Mouse (Mus musculus) hindbrain, embryonic 15.5 days (tissue): ENCODE results near the gene Pigw. TPM values are rescaled to one million over a fixed set of nuclear protein-coding genes. Genes with fewer than 3 reads are reported as not detected.

Source experiments
- ATAC-seq: fragments of 200-750 bp; cut with Nextera tagmentation; 2 replicates; pipeline ENCODE4 v1.8.0; 2017; ENCODE audit warnings: low read depth, moderate number of reproducible peaks, moderate TSS enrichment; ENCODE audit not compliant: low FRiP score
- H3K27ac ChIP-seq: fragments of 300-500 bp; sonication (generic); replicated peaks from 2 replicates; pipeline ENCODE4 v1.5.1; 2015; ENCODE audit warnings: mild to moderate bottlenecking, inconsistent platforms
- H3K27me3 ChIP-seq: fragments of 300-500 bp; sonication (generic); 2 replicates; pipeline ENCODE4 v1.6.1; 2015; ENCODE audit warnings: control low read depth, inconsistent platforms
- H3K36me3 ChIP-seq: fragments of 300-500 bp; sonication (generic); 2 replicates; pipeline ENCODE4 v1.6.1; 2015; ENCODE audit warnings: control low read depth, inconsistent platforms
- H3K4me1 ChIP-seq: fragments of 300-500 bp; sonication (generic); replicated peaks from 2 replicates; pipeline ENCODE4 v1.6.1; 2015; ENCODE audit warnings: control low read depth, inconsistent platforms
- H3K4me2 ChIP-seq: fragments of 300-500 bp; sonication (generic); 2 replicates; pipeline ENCODE4 v1.6.1; 2015; ENCODE audit warnings: moderate library complexity, mild to moderate bottlenecking, inconsistent platforms
- H3K4me3 ChIP-seq: fragments of 300-500 bp; sonication (generic); 2 replicates; pipeline ENCODE4 v1.5.1; 2015; ENCODE audit warnings: mild to moderate bottlenecking, inconsistent platforms
- H3K9ac ChIP-seq: fragments of 300-500 bp; sonication (generic); 2 replicates; pipeline ENCODE4 v1.6.1; 2015; ENCODE audit warnings: inconsistent platforms
- H3K9me3 ChIP-seq: fragments of 300-500 bp; sonication (generic); 2 replicates; pipeline ENCODE4 v1.6.1; 2016; ENCODE audit warnings: control low read depth, inconsistent platforms
- WGBS: fragments of 180-500 bp; shearing (Covaris S2); methylation state at CpG from one replicate; pipeline ENCODE4 v1.1.7; 2015; 5-methylcytosine and 5-hydroxymethylcytosine counted together
- polyA plus RNA-seq: library from polyadenylated mRNA; unstranded; fragments of >200 nt; fragmentation: Nextera tagmentation; extraction: Ambion mirVana; gene quantifications from 2 replicates; pipeline ENCODE4 v1.2.1, GENCODE M21; 2015

Gene Pigw
- polyA plus RNA-seq, 1 experiment from 2014 or later: 2.2 TPM

- ATAC-seq: no peak
- Histone ChIP-seq H3K4me3 (no peak overlapping the region), H3K27me3 (no peaks in the 10 kb centered on the region), H3K9ac (no peak overlapping the region), H3K4me2 (no peak overlapping the region), H3K4me1 (peaks cover 15% of the 10 kb centered on the region), H3K27ac (no peak overlapping the region), H3K36me3 (no peaks in the 10 kb centered on the region), H3K9me3 (no peaks in the 10 kb centered on the region)
- 61% methylated on average over 1 of the region's 1 CpGs for WGBS
Measured at GRCm38 (mm10) chr11:84873042-84873833, 6.8 kb downstream of the Pigw start.

DNA sequence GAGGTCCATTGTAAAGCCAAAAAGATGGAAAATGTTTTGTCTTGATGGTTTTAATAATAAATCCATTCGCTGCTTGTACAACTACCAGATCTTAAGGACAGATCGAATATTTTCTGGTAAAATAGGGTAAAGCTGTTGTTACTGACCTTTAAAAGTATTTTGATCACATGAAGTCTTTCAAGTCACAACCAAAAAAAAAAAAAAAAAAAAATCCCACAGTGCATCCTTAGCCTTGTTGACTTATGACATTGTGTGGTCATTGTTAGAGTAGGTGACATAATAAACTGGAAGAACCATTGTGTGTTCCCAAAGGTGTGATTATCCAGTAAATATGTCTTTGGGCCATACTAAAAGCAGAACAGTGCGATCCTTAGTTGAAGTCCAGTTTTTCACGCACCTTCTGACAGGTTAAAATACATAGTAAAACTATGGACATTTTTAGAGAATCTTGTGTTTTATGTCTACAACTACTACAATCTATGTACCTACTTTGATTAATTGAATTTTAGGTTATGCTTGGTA lies 8.5 kb downstream of the Pigw start:
- peak overlapping the region; percentile 100 for H3K27ac ChIP-seq
- H3K4me1 ChIP-seq: peaks cover 25% of the 10 kb centered on the region
- H3K36me3 ChIP-seq: no peaks in the 10 kb centered on the region
- WGBS: 78% methylated on average over 4 of the region's 4 CpGs
- ATAC-seq: no peak
- H3K4me2 ChIP-seq: peak overlapping the region; percentile 66
- H3K9me3 ChIP-seq: no peaks in the 10 kb centered on the region
- H3K27me3 ChIP-seq: no peaks in the 10 kb centered on the region
- peak overlapping the region; percentile 95 for H3K9ac ChIP-seq
- peak overlapping the region; percentile 88 for H3K4me3 ChIP-seq

- WGBS: under 1% methylated on average over 10 of the region's 10 CpGs
- peaks cover 28% of the 10 kb centered on the region for H3K4me1 ChIP-seq
- peak; percentile 43; the same call in 1 of the 2 replicates for ATAC-seq
Measured at GRCm38 (mm10) chr11:84871046-84871445, 9.0 kb downstream of the Pigw start.

DNA sequence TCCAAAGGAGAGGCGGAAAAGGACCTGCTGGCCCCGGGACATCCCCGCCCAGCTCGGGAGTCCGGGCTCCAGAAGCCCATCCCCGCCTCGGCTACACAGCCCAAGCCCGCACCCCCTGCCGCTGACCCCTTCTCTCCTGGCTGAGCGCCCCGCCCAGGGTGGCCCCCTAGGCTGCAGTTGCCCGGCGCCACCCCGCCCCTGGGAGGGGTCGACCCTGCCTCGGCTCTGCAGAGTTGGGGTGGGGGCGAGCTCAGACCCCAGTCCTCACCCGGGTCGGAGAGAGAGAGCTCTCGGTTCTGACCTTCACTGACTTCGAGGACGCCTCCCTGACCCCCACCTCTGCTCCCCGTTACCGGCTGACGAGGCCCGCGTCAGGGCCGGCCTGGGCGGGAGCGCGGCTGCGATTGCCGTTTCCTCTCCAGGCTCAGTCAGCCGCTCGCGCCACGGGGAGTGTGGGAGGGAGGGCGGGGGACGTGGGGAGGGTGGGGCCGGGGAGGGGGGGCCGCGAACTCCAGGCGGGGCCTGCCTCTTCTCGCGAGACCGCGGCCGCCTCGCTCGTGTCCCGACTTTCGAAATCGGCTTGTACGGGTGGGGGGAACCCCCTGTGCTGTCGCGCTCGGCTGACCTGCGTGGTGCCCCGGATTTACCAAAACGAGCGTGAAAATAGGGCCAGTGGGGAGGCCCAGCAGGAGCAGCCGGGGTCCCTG lies 9.6 kb downstream of the Pigw start, which contains the start of gene Ggnbp2:
Gene Ggnbp2 (minus strand): TSS at position 481 of the 707 bp plus-strand sequence.
- H3K27ac ChIP-seq: peak within 1 kb of the TSS; percentile 100
- H3K9me3 ChIP-seq: no peaks in the 10 kb centered on the region
- peak within 1 kb of the TSS; percentile 88 for H3K4me3 ChIP-seq
- peak; percentile 90 for ATAC-seq
- H3K9ac ChIP-seq: peak within 1 kb of the TSS; percentile 95
- no peaks in the 10 kb centered on the region for H3K27me3 ChIP-seq
- H3K4me2 ChIP-seq: peak within 1 kb of the TSS; percentile 83
- no peaks in the 10 kb centered on the region for H3K36me3 ChIP-seq
- under 1% methylated on average over 47 of the region's 62 CpGs for WGBS
- H3K4me1 ChIP-seq: peaks cover 31% of the 10 kb centered on the region

More at GRCm38 (mm10) chr11:84871046-84871445, 9.0 kb downstream of the Pigw start:
- Histone ChIP-seq H3K9me3 (no peaks in the 10 kb centered on the region), H3K27ac (peak overlapping the region; percentile 100), H3K4me2 (peak overlapping the region; percentile 66), H3K36me3 (no peaks in the 10 kb centered on the region), H3K27me3 (no peaks in the 10 kb centered on the region), H3K9ac (peak overlapping the region; percentile 95), H3K4me3 (peak overlapping the region; percentile 88)

- 0% methylated on average over 59 of the region's 61 CpGs for WGBS
- ATAC-seq: peak; percentile 84
- peak overlapping the region; percentile 83 for H3K4me2 ChIP-seq
- H3K27me3 ChIP-seq: no peaks in the 10 kb centered on the region
- peaks cover 34% of the 10 kb centered on the region for H3K4me1 ChIP-seq
- H3K36me3 ChIP-seq: no peaks in the 10 kb centered on the region
- peak overlapping the region; percentile 100 for H3K27ac ChIP-seq
- H3K9ac ChIP-seq: peak overlapping the region; percentile 85
- H3K4me3 ChIP-seq: peak overlapping the region; percentile 88
- H3K9me3 ChIP-seq: no peaks in the 10 kb centered on the region
Measured at GRCm38 (mm10) chr11:84869537-84870232, 10.4 kb downstream of the Pigw start.

- Histone ChIP-seq H3K9ac (peak overlapping the region; percentile 85), H3K4me2 (peak overlapping the region; percentile 83), H3K4me3 (peak overlapping the region; percentile 88), H3K9me3 (no peaks in the 10 kb centered on the region), H3K4me1 (peaks cover 34% of the 10 kb centered on the region), H3K27ac (peak overlapping the region; percentile 100), H3K27me3 (no peaks in the 10 kb centered on the region), H3K36me3 (no peaks in the 10 kb centered on the region)
- 16% methylated on average over 7 of the region's 7 CpGs for WGBS
- no peak for ATAC-seq
Measured at GRCm38 (mm10) chr11:84868786-84869259, 11.3 kb downstream of the Pigw start.

DNA sequence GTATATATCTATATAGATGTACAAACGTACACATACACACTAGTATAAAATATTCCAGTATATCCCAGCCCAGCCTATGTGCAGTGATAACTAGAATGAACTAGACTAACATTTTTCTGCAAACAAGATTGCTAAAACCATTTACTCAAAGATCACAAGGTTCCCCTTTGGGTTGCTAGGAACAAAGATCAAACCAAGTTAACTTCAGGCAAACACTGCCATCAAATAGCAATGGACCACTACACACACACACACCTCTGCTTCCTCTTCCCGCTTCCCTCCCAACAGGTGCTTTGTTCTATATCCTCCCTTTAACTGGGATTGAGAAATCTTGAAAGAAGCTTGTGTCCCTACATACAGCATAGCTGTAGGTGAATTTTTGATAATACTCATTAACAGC lies 12.5 kb downstream of the Pigw start:
- ATAC-seq: no peak
- H3K4me2 ChIP-seq: peak overlapping the region; percentile 28; the same call in 1 of the 2 replicates
- no peaks in the 10 kb centered on the region for H3K27me3 ChIP-seq
- H3K36me3 ChIP-seq: no peaks in the 10 kb centered on the region
- H3K4me3 ChIP-seq: no peak overlapping the region
- no peak overlapping the region for H3K9ac ChIP-seq
- no peak overlapping the region for H3K27ac ChIP-seq
- no peaks in the 10 kb centered on the region for H3K9me3 ChIP-seq
- 93% methylated on average over 2 of the region's 2 CpGs for WGBS
- H3K4me1 ChIP-seq: peaks cover 34% of the 10 kb centered on the region

DNA sequence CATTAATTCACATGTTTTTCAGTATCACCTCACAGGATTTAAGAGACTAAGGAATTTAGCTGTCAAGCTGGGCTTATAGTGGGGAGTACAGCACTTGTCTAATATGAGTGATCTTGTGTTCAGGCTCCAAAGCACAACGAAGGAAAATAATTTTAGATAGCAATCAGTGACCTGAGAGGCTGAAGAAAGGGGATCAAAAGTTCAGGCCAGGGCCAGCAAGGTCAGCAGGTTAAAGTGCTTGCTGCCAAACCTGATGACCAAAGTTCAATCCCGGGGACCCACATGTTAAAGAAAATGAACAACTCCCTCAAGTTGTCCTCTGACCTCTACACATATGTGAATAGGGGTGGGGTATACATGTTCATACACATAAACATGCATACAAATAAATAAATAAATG lies 14.8 kb downstream of the Pigw start:
- H3K4me3 ChIP-seq: no peak overlapping the region
- H3K9ac ChIP-seq: no peak overlapping the region
- no peak for ATAC-seq
- peaks cover 5% of the 10 kb centered on the region for H3K36me3 ChIP-seq
- H3K27ac ChIP-seq: no peak overlapping the region
- WGBS: 83% methylated on average over 2 of the region's 2 CpGs
- no peaks in the 10 kb centered on the region for H3K9me3 ChIP-seq
- no peak overlapping the region for H3K4me2 ChIP-seq
- H3K4me1 ChIP-seq: peaks cover 28% of the 10 kb centered on the region
- H3K27me3 ChIP-seq: no peaks in the 10 kb centered on the region

- Histone ChIP-seq H3K27me3 (no peaks in the 10 kb centered on the region), H3K4me1 (no peaks in the 10 kb centered on the region), H3K36me3 (peaks cover 63% of the 10 kb centered on the region), H3K27ac (no peak overlapping the region), H3K9ac (no peak overlapping the region), H3K4me3 (no peak overlapping the region), H3K9me3 (no peaks in the 10 kb centered on the region), H3K4me2 (no peak overlapping the region)
- 95% methylated on average over 6 of the region's 6 CpGs for WGBS
- ATAC-seq: no peak
Measured at GRCm38 (mm10) chr11:84855285-84855684, 24.8 kb downstream of the Pigw start.

- Histone ChIP-seq H3K4me3 (no peak overlapping the region), H3K4me2 (no peak overlapping the region), H3K27ac (no peak overlapping the region), H3K4me1 (no peaks in the 10 kb centered on the region), H3K9me3 (no peaks in the 10 kb centered on the region), H3K27me3 (no peaks in the 10 kb centered on the region), H3K36me3 (peaks cover 57% of the 10 kb centered on the region), H3K9ac (no peak overlapping the region)
- WGBS: 79% methylated on average over 7 of the region's 7 CpGs
- no peak for ATAC-seq
Measured at GRCm38 (mm10) chr11:84847475-84848090, 32.5 kb downstream of the Pigw start.

- no peaks in the 10 kb centered on the region for H3K27me3 ChIP-seq
- no peak overlapping the region for H3K4me3 ChIP-seq
- no peaks in the 10 kb centered on the region for H3K4me1 ChIP-seq
- peaks cover 52% of the 10 kb centered on the region for H3K36me3 ChIP-seq
- ATAC-seq: no peak
- no peak overlapping the region for H3K9ac ChIP-seq
- no peak overlapping the region for H3K27ac ChIP-seq
- WGBS: 96% methylated on average over 15 of the region's 15 CpGs
- no peaks in the 10 kb centered on the region for H3K9me3 ChIP-seq
- no peak overlapping the region for H3K4me2 ChIP-seq
Measured at GRCm38 (mm10) chr11:84846741-84847474, 33.2 kb downstream of the Pigw start.
